Mouse (Mus musculus) E14TG2a.4 (cell line): ENCODE results near the gene Trim37.

Experiments used
- CTCF ChIP-seq: conservative IDR thresholded peaks from 2 replicates; pipeline ENCODE4 v1.5.1; 2014; ENCODE audit warnings: low read length
- NANOG ChIP-seq: IDR thresholded peaks from 2 replicates; pipeline ENCODE4 v1.6.1; 2014; ENCODE audit warnings: borderline replicate concordance, low read length, mixed read lengths
- POU5F1 ChIP-seq: IDR thresholded peaks from 2 replicates; pipeline ENCODE4 v1.6.1; 2014; ENCODE audit warnings: low read length, borderline replicate concordance

DNA sequence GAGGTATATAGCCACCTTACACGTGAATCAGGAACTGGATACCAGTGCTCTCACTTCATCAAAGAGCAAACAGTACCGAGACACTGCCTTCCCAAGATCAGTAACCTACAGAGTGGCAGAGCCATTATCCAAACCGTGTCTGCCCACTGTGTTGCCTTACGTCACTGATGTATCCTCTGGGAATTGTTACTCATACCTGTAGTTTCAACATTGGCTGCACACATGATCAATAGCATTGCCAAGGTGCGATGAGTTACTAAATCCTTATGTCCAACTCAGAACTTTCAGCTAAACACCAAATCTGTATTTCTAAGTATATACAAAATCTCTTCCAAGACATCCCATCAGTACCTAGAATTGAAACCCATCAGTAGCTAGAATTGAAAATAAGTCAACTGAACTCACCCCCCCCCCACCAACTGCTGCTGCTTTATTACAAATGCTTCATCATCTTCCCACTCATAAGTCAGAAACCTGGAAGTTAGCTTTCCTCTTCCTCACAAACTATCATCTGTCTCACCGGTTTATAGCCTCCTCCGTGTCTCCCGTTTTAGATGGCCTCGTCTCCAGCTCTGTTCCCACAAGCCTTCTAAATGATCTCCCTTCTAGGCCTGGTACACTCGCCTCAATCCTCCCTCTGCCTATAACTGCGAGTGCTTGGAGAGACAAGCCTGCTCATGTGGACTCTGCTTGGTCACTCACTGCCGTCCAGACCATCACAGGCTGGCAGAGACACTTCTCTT lies 108.0 kb downstream of the Trim37 start:
- no peak for TF ChIP-seq CTCF
- TF ChIP-seq NANOG, result no peak
- no peak for TF ChIP-seq POU5F1
